Mouse (Mus musculus): Measurements from ENCODE around the gene Atp8a1. TPM values are rescaled to one million over a fixed set of nuclear protein-coding genes. Genes with fewer than 3 reads are reported as not detected.
A peak's percentile ranks its signal among the peaks of the same experiment; 100 is the strongest.

The Atp8a1 gene
- polyA plus RNA-seq, 1 experiment from 2014 or later, result 53.6 TPM

DNA sequence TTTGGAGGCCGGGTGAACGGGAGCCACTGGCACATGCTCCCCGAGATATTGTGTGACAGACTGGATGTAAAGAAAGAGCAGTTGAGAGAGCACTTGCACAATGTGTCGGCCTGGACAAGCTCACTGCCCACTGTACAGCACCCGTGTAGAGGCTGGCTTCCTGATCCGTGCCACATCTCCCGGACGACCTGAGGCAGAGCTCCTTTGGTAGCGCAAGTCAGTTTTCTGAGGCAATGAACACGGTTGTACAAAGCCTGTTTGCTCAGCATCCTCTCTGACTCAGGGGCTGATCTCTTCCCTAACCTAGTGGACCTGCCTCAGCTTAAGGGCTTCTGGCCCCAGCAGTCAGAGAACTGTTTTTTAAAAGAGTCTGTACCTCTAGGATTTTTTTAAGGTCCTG, 94.6 kb downstream of the Atp8a1 start:
- no peak overlapping the region for H3K4me2 ChIP-seq
- no peaks in the 10 kb centered on the region; the same call in none of the 2 replicates for H3K36me3 ChIP-seq
- no peak overlapping the region for H3K9ac ChIP-seq
- ATAC-seq (ENCODE audit: borderline replicate concordance, extremely low read depth, low FRiP score, low TSS enrichment), result no peak
- no peak overlapping the region for H3K27ac ChIP-seq
- no peaks in the 10 kb centered on the region for H3K4me1 ChIP-seq
- WGBS, result 80% methylated on average over 10 of the region's 10 CpGs
- H3K27me3 ChIP-seq, result no peaks in the 10 kb centered on the region
- H3K4me3 ChIP-seq, result no peak overlapping the region
- no peaks in the 10 kb centered on the region for H3K9me3 ChIP-seq

- Histone ChIP-seq H3K9ac (no peak overlapping the region), H3K36me3 (no peaks in the 10 kb centered on the region; the same call in none of the 2 replicates), H3K27ac (no peak overlapping the region), H3K4me2 (no peak overlapping the region), H3K27me3 (no peaks in the 10 kb centered on the region), H3K4me3 (no peak overlapping the region), H3K4me1 (no peaks in the 10 kb centered on the region), H3K9me3 (no peaks in the 10 kb centered on the region)
- ATAC-seq (ENCODE audit: borderline replicate concordance, extremely low read depth, low FRiP score, low TSS enrichment), result no peak
- 44% methylated on average over 3 of the region's 3 CpGs for WGBS
Measured at GRCm38 (mm10) chr5:67752007-67752406, 95.2 kb downstream of the Atp8a1 start.

GRCm38 (mm10) chr5:67739261-67739660, 108.0 kb downstream of the Atp8a1 start:
- no peaks in the 10 kb centered on the region for H3K4me1 ChIP-seq
- no peak overlapping the region for H3K27ac ChIP-seq
- H3K4me2 ChIP-seq, result no peak overlapping the region
- peaks cover 6% of the 10 kb centered on the region; the same call in 1 of the 2 replicates for H3K36me3 ChIP-seq
- ATAC-seq (ENCODE audit: borderline replicate concordance, extremely low read depth, low FRiP score, low TSS enrichment), result no peak
- H3K9me3 ChIP-seq, result no peaks in the 10 kb centered on the region
- no peak overlapping the region for H3K9ac ChIP-seq
- 75% methylated on average over 3 of the region's 3 CpGs for WGBS
- H3K4me3 ChIP-seq, result no peak overlapping the region
- H3K27me3 ChIP-seq, result no peaks in the 10 kb centered on the region

DNA sequence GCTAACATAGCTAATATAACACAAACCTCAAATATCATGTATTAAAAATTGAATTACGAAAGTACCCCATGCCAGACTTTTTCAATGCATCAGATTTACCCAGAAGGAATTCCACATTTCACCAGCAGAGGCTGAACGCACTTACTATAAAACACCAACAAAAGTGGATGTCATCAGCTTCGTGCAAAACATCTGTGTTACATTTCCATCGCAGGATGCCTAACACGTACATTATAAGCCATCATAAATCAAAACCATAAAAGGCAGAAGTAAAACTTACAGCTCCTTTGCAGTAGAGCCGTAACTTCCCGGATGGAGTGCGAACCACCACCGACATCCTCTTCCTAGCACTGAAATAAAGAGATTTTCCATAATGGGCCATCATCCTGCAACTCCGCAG, 109.1 kb downstream of the Atp8a1 start:
- no peak overlapping the region for H3K9ac ChIP-seq
- no peaks in the 10 kb centered on the region for H3K9me3 ChIP-seq
- H3K4me1 ChIP-seq, result no peaks in the 10 kb centered on the region
- 52% methylated on average over 10 of the region's 10 CpGs for WGBS
- H3K4me2 ChIP-seq, result peak overlapping the region; percentile 25; the same call in 1 of the 2 replicates
- no peak overlapping the region for H3K4me3 ChIP-seq
- 0 out of 2 replicates have a peak, but pooled peaks cover 3% of the 10 kb centered on the region for H3K36me3 ChIP-seq
- ATAC-seq (ENCODE audit: borderline replicate concordance, extremely low read depth, low FRiP score, low TSS enrichment), result no peak
- no peak overlapping the region for H3K27ac ChIP-seq
- H3K27me3 ChIP-seq, result no peaks in the 10 kb centered on the region

- H3K4me1 ChIP-seq, result no peaks in the 10 kb centered on the region
- H3K9me3 ChIP-seq, result no peaks in the 10 kb centered on the region
- no peak for ATAC-seq (ENCODE audit: borderline replicate concordance, extremely low read depth, low FRiP score, low TSS enrichment)
- H3K4me2 ChIP-seq, result no peak overlapping the region
- no peaks in the 10 kb centered on the region for H3K36me3 ChIP-seq
- H3K9ac ChIP-seq, result no peak overlapping the region
- no peak overlapping the region for H3K4me3 ChIP-seq
- H3K27ac ChIP-seq, result no peak overlapping the region
- no peaks in the 10 kb centered on the region for H3K27me3 ChIP-seq
- 97% methylated on average over 1 of the region's 1 CpGs for WGBS
Measured at GRCm38 (mm10) chr5:67735771-67736170, 111.5 kb downstream of the Atp8a1 start.

- ATAC-seq (ENCODE audit: borderline replicate concordance, extremely low read depth, low FRiP score, low TSS enrichment), result no peak
- no peak overlapping the region for H3K27ac ChIP-seq
- no peaks in the 10 kb centered on the region for H3K9me3 ChIP-seq
- no peak overlapping the region for H3K4me3 ChIP-seq
- no peaks in the 10 kb centered on the region for H3K4me1 ChIP-seq
- peaks cover 7% of the 10 kb centered on the region; the same call in 1 of the 2 replicates for H3K36me3 ChIP-seq
- H3K27me3 ChIP-seq, result no peaks in the 10 kb centered on the region
- WGBS, result 60% methylated on average over 9 of the region's 9 CpGs
- H3K4me2 ChIP-seq, result no peak overlapping the region
- no peak overlapping the region for H3K9ac ChIP-seq
Measured at GRCm38 (mm10) chr5:67733551-67734258, 113.5 kb downstream of the Atp8a1 start.

GRCm38 (mm10) chr5:67733150-67733549, 114.1 kb downstream of the Atp8a1 start:
- no peak overlapping the region for H3K27ac ChIP-seq
- H3K4me3 ChIP-seq, result no peak overlapping the region
- H3K4me2 ChIP-seq, result no peak overlapping the region
- no peaks in the 10 kb centered on the region for H3K4me1 ChIP-seq
- ATAC-seq (ENCODE audit: borderline replicate concordance, extremely low read depth, low FRiP score, low TSS enrichment), result no peak
- no peaks in the 10 kb centered on the region for H3K9me3 ChIP-seq
- peaks cover 7% of the 10 kb centered on the region; the same call in 1 of the 2 replicates for H3K36me3 ChIP-seq
- 84% methylated on average over 6 of the region's 6 CpGs for WGBS
- H3K27me3 ChIP-seq, result no peaks in the 10 kb centered on the region
- no peak overlapping the region for H3K9ac ChIP-seq

DNA sequence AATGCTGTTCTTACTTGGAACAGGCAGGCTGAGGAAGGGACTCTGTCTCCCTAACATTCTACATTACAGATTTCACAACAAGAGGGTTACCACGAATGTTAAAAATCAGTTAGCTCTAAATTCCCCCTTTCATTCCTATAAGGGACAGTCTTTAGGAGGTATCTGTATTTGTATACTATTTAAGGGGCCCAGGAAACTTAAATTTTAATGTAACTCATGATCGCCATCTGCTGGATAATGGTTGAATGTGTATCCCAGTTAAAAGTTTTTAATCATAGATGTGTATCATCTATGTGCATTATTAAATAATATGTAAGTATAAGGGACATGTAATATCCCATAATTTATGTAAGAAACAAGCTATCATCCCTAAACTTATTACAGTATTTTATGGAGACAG, 119.5 kb downstream of the Atp8a1 start:
- no peak overlapping the region for H3K9ac ChIP-seq
- H3K4me3 ChIP-seq, result no peak overlapping the region
- no peaks in the 10 kb centered on the region for H3K9me3 ChIP-seq
- H3K27me3 ChIP-seq, result no peaks in the 10 kb centered on the region
- peaks cover 7% of the 10 kb centered on the region; the same call in 1 of the 2 replicates for H3K36me3 ChIP-seq
- H3K27ac ChIP-seq, result no peak overlapping the region
- ATAC-seq (ENCODE audit: borderline replicate concordance, extremely low read depth, low FRiP score, low TSS enrichment), result no peak
- WGBS, result 6% methylated on average over 2 of the region's 2 CpGs
- no peak overlapping the region for H3K4me2 ChIP-seq
- no peaks in the 10 kb centered on the region for H3K4me1 ChIP-seq

GRCm38 (mm10) chr5:67726810-67727209, 120.4 kb downstream of the Atp8a1 start:
- Histone ChIP-seq H3K4me1 (no peaks in the 10 kb centered on the region), H3K27ac (no peak overlapping the region), H3K27me3 (no peaks in the 10 kb centered on the region), H3K9ac (no peak overlapping the region), H3K9me3 (no peaks in the 10 kb centered on the region), H3K36me3 (peaks cover 7% of the 10 kb centered on the region; the same call in 1 of the 2 replicates), H3K4me2 (no peak overlapping the region), H3K4me3 (no peak overlapping the region)
- 89% methylated on average over 13 of the region's 13 CpGs for WGBS
- no peak for ATAC-seq (ENCODE audit: borderline replicate concordance, extremely low read depth, low FRiP score, low TSS enrichment)

DNA sequence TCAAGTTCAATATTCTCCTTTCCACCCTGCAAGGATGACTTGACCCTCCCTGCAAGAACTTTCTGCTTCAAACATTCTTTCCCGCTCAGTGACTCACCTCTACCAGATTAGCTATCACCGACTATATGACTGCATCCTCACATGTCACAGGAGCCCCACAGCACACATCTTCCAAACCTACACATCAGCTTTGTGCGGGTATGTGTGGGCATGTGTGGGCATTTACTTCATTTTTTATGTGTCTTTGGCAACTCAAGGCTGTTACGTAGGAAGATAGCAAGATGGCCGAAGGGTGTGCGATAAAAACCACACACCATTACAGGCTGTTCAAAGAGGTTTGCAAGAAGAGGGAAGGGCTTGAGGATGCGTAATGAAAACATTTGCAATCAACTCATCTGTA, 145.6 kb downstream of the Atp8a1 start:
- H3K27ac ChIP-seq, result no peak overlapping the region
- 92% methylated on average over 7 of the region's 7 CpGs for WGBS
- no peak for ATAC-seq (ENCODE audit: borderline replicate concordance, extremely low read depth, low FRiP score, low TSS enrichment)
- no peak overlapping the region for H3K4me3 ChIP-seq
- no peak overlapping the region for H3K9ac ChIP-seq
- peaks cover 5% of the 10 kb centered on the region; the same call in 1 of the 2 replicates for H3K4me1 ChIP-seq
- H3K9me3 ChIP-seq, result no peaks in the 10 kb centered on the region
- H3K36me3 ChIP-seq, result peaks cover 10% of the 10 kb centered on the region
- H3K4me2 ChIP-seq, result no peak overlapping the region
- no peaks in the 10 kb centered on the region for H3K27me3 ChIP-seq

GRCm38 (mm10) chr5:67699418-67699817, 147.8 kb downstream of the Atp8a1 start:
- no peak overlapping the region for H3K4me2 ChIP-seq
- no peak overlapping the region for H3K9ac ChIP-seq
- WGBS, result 92% methylated on average over 1 of the region's 1 CpGs
- ATAC-seq (ENCODE audit: borderline replicate concordance, extremely low read depth, low FRiP score, low TSS enrichment), result no peak
- H3K9me3 ChIP-seq, result no peaks in the 10 kb centered on the region
- no peak overlapping the region for H3K4me3 ChIP-seq
- no peaks in the 10 kb centered on the region for H3K27me3 ChIP-seq
- no peak overlapping the region for H3K27ac ChIP-seq
- H3K36me3 ChIP-seq, result peaks cover 7% of the 10 kb centered on the region
- H3K4me1 ChIP-seq, result peaks cover 5% of the 10 kb centered on the region; the same call in 1 of the 2 replicates

- Histone ChIP-seq H3K27me3 (no peaks in the 10 kb centered on the region), H3K4me3 (no peak overlapping the region), H3K27ac (no peak overlapping the region), H3K9me3 (no peaks in the 10 kb centered on the region), H3K4me1 (peaks cover 5% of the 10 kb centered on the region; the same call in 1 of the 2 replicates), H3K9ac (no peak overlapping the region), H3K4me2 (no peak overlapping the region), H3K36me3 (peaks cover 7% of the 10 kb centered on the region)
- no peak for ATAC-seq (ENCODE audit: borderline replicate concordance, extremely low read depth, low FRiP score, low TSS enrichment)
- WGBS, result 93% methylated on average over 3 of the region's 3 CpGs
Measured at GRCm38 (mm10) chr5:67698176-67698575, 149.1 kb downstream of the Atp8a1 start.

All from lung, embryonic 15.5 days (tissue).